Mouse (Mus musculus): ENCODE data around the gene Gm49776.

Gm49776 gene

GRCm38 (mm10) chr16:18234671-18235388, 23.3 kb downstream of the Gm49776 start, which contains the start of gene Zdhhc8:
Gene Zdhhc8, minus strand, starts transcription at chr16:18235136.
- in situ Hi-C loops (cut with MboI; ENCODE audit: low sequenced_read_pairs): no loop called here

GRCm38 (mm10) chr16:18233919-18234670, 24.0 kb downstream of the Gm49776 start:
- in situ Hi-C loops (cut with MboI; ENCODE audit: low sequenced_read_pairs): no loop called here

- in situ Hi-C loops (cut with MboI; ENCODE audit: low sequenced_read_pairs): no loop called here
Measured at GRCm38 (mm10) chr16:18233451-18233850, 24.7 kb downstream of the Gm49776 start.

- in situ Hi-C loops (cut with MboI; ENCODE audit: low sequenced_read_pairs): no loop called here
Measured at GRCm38 (mm10) chr16:18231451-18231850, 26.7 kb downstream of the Gm49776 start.

GRCm38 (mm10) chr16:18231047-18231446, 27.1 kb downstream of the Gm49776 start:
- in situ Hi-C loops (cut with MboI; ENCODE audit: low sequenced_read_pairs): no loop called here

GRCm38 (mm10) chr16:18230617-18231016, 27.5 kb downstream of the Gm49776 start:
- in situ Hi-C loops (cut with MboI; ENCODE audit: low sequenced_read_pairs): no loop called here

GRCm38 (mm10) chr16:18229622-18230021, 28.5 kb downstream of the Gm49776 start:
- in situ Hi-C loops (cut with MboI; ENCODE audit: low sequenced_read_pairs): no loop called here

- in situ Hi-C loops (cut with MboI; ENCODE audit: low sequenced_read_pairs): no loop called here
Measured at GRCm38 (mm10) chr16:18228856-18229255, 29.3 kb downstream of the Gm49776 start.

- in situ Hi-C loops (cut with MboI; ENCODE audit: low sequenced_read_pairs): no loop called here
Measured at GRCm38 (mm10) chr16:18227897-18228422, 30.2 kb downstream of the Gm49776 start.

- in situ Hi-C loops (cut with MboI; ENCODE audit: low sequenced_read_pairs): no loop called here
Measured at GRCm38 (mm10) chr16:18227187-18227586, 30.9 kb downstream of the Gm49776 start.

GRCm38 (mm10) chr16:18222188-18222587, 35.9 kb downstream of the Gm49776 start:
- in situ Hi-C loops (cut with MboI; ENCODE audit: low sequenced_read_pairs): no loop called here

GRCm38 (mm10) chr16:18221543-18221898, 36.6 kb downstream of the Gm49776 start:
- in situ Hi-C loops (cut with MboI; ENCODE audit: low sequenced_read_pairs): no loop called here

GRCm38 (mm10) chr16:18220856-18221542, 37.1 kb downstream of the Gm49776 start:
- in situ Hi-C loops (cut with MboI; ENCODE audit: low sequenced_read_pairs): no loop called here

GRCm38 (mm10) chr16:18220001-18220400, 38.1 kb downstream of the Gm49776 start:
- in situ Hi-C loops (cut with MboI; ENCODE audit: low sequenced_read_pairs): no loop called here

- in situ Hi-C loops (cut with MboI; ENCODE audit: low sequenced_read_pairs): loop anchor here (10.0 kb wide), 1 partner anchor 114 kb away; no protein-coding TSS in a partner anchor
Measured at GRCm38 (mm10) chr16:18218580-18218996, 39.5 kb downstream of the Gm49776 start.

- in situ Hi-C loops (cut with MboI; ENCODE audit: low sequenced_read_pairs): loop anchor here (10.0 kb wide), 1 partner anchor 113 kb away; no protein-coding TSS in a partner anchor
Measured at GRCm38 (mm10) chr16:18217579-18217978, 40.5 kb downstream of the Gm49776 start, which contains the start of gene Ccdc188. Gene Ccdc188, plus strand, starts transcription at chr16:18217879.

- in situ Hi-C loops (cut with MboI; ENCODE audit: low sequenced_read_pairs): loop anchor here (10.0 kb wide), 1 partner anchor 110 kb away; no protein-coding TSS in a partner anchor
Measured at GRCm38 (mm10) chr16:18214858-18215257, 43.3 kb downstream of the Gm49776 start.

- in situ Hi-C loops (cut with MboI; ENCODE audit: low sequenced_read_pairs): loop anchor here (10.0 kb wide), 1 partner anchor 109 kb away; no protein-coding TSS in a partner anchor
Measured at GRCm38 (mm10) chr16:18213689-18214088, 44.4 kb downstream of the Gm49776 start.

- in situ Hi-C loops (cut with MboI; ENCODE audit: low sequenced_read_pairs): loop anchor here (10.0 kb wide), 1 partner anchor 107 kb away; no protein-coding TSS in a partner anchor
Measured at GRCm38 (mm10) chr16:18211417-18212171, 46.5 kb downstream of the Gm49776 start.
